Mouse (Mus musculus): Measurements from ENCODE around the gene Shisal1.

- TF ChIP-seq CTCF (IDR thresholded peaks at IDR 0.05) (no peak), EP300 (IDR thresholded peaks at IDR 0.05) (no peak)
Observed at GRCm38 (mm10) chr15:84385995-84386565, 60.8 kb downstream of the Shisal1 start.

Measured in lung, postnatal 0 days (tissue).